Mouse (Mus musculus): ENCODE data around the gene Lrrc74b. TPM values are rescaled to one million over a fixed set of nuclear protein-coding genes. Genes with fewer than 3 reads are reported as not detected.
A peak's percentile ranks its signal among the peaks of the same experiment; 100 is the strongest.

Gene Lrrc74b
- polyA plus RNA-seq, 1 experiment: not detected

GRCm38 (mm10) chr16:17575870-17576824, 15.1 kb upstream of the Lrrc74b start:
- no peak for TF ChIP-seq CTCF (IDR thresholded peaks at IDR 0.05; ENCODE audit: insufficient read depth, low read depth, low read length)
- TF ChIP-seq POLR2A (IDR thresholded peaks at IDR 0.05; ENCODE audit: insufficient read depth, low read depth, low read length): peak; percentile 27; the same call in 1 of the 2 replicates
- Histone ChIP-seq H3K4me3 (ENCODE audit: insufficient read depth, low read depth, low read length) (peak overlapping the region; percentile 55), H3K4me1 (ENCODE audit: control insufficient read depth, insufficient read depth, low read length) (peaks cover 36% of the 10 kb centered on the region), H3K27ac (ENCODE audit: insufficient read depth, low read depth, low read length) (no peak overlapping the region)
- WGBS: 11% methylated on average over 45 of the region's 45 CpGs

- Histone ChIP-seq H3K4me1 (ENCODE audit: control insufficient read depth, insufficient read depth, low read length) (peaks cover 17% of the 10 kb centered on the region), H3K4me3 (ENCODE audit: insufficient read depth, low read depth, low read length) (no peak overlapping the region), H3K27ac (ENCODE audit: insufficient read depth, low read depth, low read length) (no peak overlapping the region)
- TF ChIP-seq POLR2A (IDR thresholded peaks at IDR 0.05; ENCODE audit: insufficient read depth, low read depth, low read length) (no peak), CTCF (IDR thresholded peaks at IDR 0.05; ENCODE audit: insufficient read depth, low read depth, low read length) (no peak)
- WGBS: 31% methylated on average over 4 of the region's 4 CpGs
These were observed 5.1 kb upstream of the Lrrc74b start for GRCm38 (mm10) chr16:17566186-17566585.

- TF ChIP-seq CTCF (IDR thresholded peaks at IDR 0.05; ENCODE audit: insufficient read depth, low read depth, low read length) (no peak), POLR2A (IDR thresholded peaks at IDR 0.05; ENCODE audit: insufficient read depth, low read depth, low read length) (no peak)
- WGBS: 76% methylated on average over 3 of the region's 3 CpGs
- Histone ChIP-seq H3K27ac (ENCODE audit: insufficient read depth, low read depth, low read length) (no peak overlapping the region), H3K4me3 (ENCODE audit: insufficient read depth, low read depth, low read length) (no peak overlapping the region), H3K4me1 (ENCODE audit: control insufficient read depth, insufficient read depth, low read length) (peaks cover 22% of the 10 kb centered on the region)
These were observed 3.7 kb upstream of the Lrrc74b start for GRCm38 (mm10) chr16:17564771-17565170.

GRCm38 (mm10) chr16:17564221-17564620, 3.2 kb upstream of the Lrrc74b start:
- H3K27ac ChIP-seq (ENCODE audit: insufficient read depth, low read depth, low read length): peak overlapping the region; percentile 43; the same call in 1 of the 2 replicates
- peaks cover 22% of the 10 kb centered on the region for H3K4me1 ChIP-seq (ENCODE audit: control insufficient read depth, insufficient read depth, low read length)
- no peak overlapping the region for H3K4me3 ChIP-seq (ENCODE audit: insufficient read depth, low read depth, low read length)
- 40% methylated on average over 2 of the region's 2 CpGs for WGBS
- TF ChIP-seq POLR2A (IDR thresholded peaks at IDR 0.05; ENCODE audit: insufficient read depth, low read depth, low read length): no peak
- no peak for TF ChIP-seq CTCF (IDR thresholded peaks at IDR 0.05; ENCODE audit: insufficient read depth, low read depth, low read length)

GRCm38 (mm10) chr16:17563580-17563979, 2.5 kb upstream of the Lrrc74b start:
- 9% methylated on average over 1 of the region's 1 CpGs for WGBS
- TF ChIP-seq POLR2A (IDR thresholded peaks at IDR 0.05; ENCODE audit: insufficient read depth, low read depth, low read length) (no peak), CTCF (IDR thresholded peaks at IDR 0.05; ENCODE audit: insufficient read depth, low read depth, low read length) (no peak)
- Histone ChIP-seq H3K4me3 (ENCODE audit: insufficient read depth, low read depth, low read length) (no peak overlapping the region), H3K4me1 (ENCODE audit: control insufficient read depth, insufficient read depth, low read length) (peaks cover 22% of the 10 kb centered on the region), H3K27ac (ENCODE audit: insufficient read depth, low read depth, low read length) (peak overlapping the region; percentile 43; the same call in 1 of the 2 replicates)

GRCm38 (mm10) chr16:17561751-17562208, 733 bp upstream of the Lrrc74b start, which contains the start of gene P2rx6:
TSS of gene P2rx6 (plus strand) at chr16:17561885.
- WGBS: 3% methylated on average over 10 of the region's 10 CpGs
- TF ChIP-seq POLR2A (IDR thresholded peaks at IDR 0.05; ENCODE audit: insufficient read depth, low read depth, low read length) (no peak), CTCF (IDR thresholded peaks at IDR 0.05; ENCODE audit: insufficient read depth, low read depth, low read length) (no peak)

GRCm38 (mm10) chr16:17559396-17560027, 1.5 kb downstream of the Lrrc74b start:
- H3K4me1 ChIP-seq (ENCODE audit: control insufficient read depth, insufficient read depth, low read length): peaks cover 27% of the 10 kb centered on the region
- 70% methylated on average over 9 of the region's 9 CpGs for WGBS
- no peak overlapping the region for H3K27ac ChIP-seq (ENCODE audit: insufficient read depth, low read depth, low read length)
- no peak overlapping the region for H3K4me3 ChIP-seq (ENCODE audit: insufficient read depth, low read depth, low read length)
- TF ChIP-seq POLR2A (IDR thresholded peaks at IDR 0.05; ENCODE audit: insufficient read depth, low read depth, low read length): no peak
- TF ChIP-seq CTCF (IDR thresholded peaks at IDR 0.05; ENCODE audit: insufficient read depth, low read depth, low read length): no peak

More at GRCm38 (mm10) chr16:17561751-17562208, 733 bp upstream of the Lrrc74b start, which contains the start of gene P2rx6:
- H3K27ac ChIP-seq (ENCODE audit: insufficient read depth, low read depth, low read length): 0 out of 2 replicates have a peak within 1 kb of the TSS, but pooled peaks have one; percentile 12
- peak within 1 kb of the TSS; percentile 31 for H3K4me3 ChIP-seq (ENCODE audit: insufficient read depth, low read depth, low read length)
- peaks cover 27% of the 10 kb centered on the region for H3K4me1 ChIP-seq (ENCODE audit: control insufficient read depth, insufficient read depth, low read length)

GRCm38 (mm10) chr16:17558811-17559210, 2.2 kb downstream of the Lrrc74b start:
- TF ChIP-seq POLR2A (IDR thresholded peaks at IDR 0.05; ENCODE audit: insufficient read depth, low read depth, low read length): no peak
- TF ChIP-seq CTCF (IDR thresholded peaks at IDR 0.05; ENCODE audit: insufficient read depth, low read depth, low read length): no peak

More at GRCm38 (mm10) chr16:17558811-17559210, 2.2 kb downstream of the Lrrc74b start:
- WGBS: 6% methylated on average over 5 of the region's 5 CpGs
- H3K4me1 ChIP-seq (ENCODE audit: control insufficient read depth, insufficient read depth, low read length): peaks cover 34% of the 10 kb centered on the region
- H3K4me3 ChIP-seq (ENCODE audit: insufficient read depth, low read depth, low read length): no peak overlapping the region
- no peak overlapping the region for H3K27ac ChIP-seq (ENCODE audit: insufficient read depth, low read depth, low read length)
